29 mouse cellular contexts compared by ENCODE assay signal in the genomic region with DNA sequence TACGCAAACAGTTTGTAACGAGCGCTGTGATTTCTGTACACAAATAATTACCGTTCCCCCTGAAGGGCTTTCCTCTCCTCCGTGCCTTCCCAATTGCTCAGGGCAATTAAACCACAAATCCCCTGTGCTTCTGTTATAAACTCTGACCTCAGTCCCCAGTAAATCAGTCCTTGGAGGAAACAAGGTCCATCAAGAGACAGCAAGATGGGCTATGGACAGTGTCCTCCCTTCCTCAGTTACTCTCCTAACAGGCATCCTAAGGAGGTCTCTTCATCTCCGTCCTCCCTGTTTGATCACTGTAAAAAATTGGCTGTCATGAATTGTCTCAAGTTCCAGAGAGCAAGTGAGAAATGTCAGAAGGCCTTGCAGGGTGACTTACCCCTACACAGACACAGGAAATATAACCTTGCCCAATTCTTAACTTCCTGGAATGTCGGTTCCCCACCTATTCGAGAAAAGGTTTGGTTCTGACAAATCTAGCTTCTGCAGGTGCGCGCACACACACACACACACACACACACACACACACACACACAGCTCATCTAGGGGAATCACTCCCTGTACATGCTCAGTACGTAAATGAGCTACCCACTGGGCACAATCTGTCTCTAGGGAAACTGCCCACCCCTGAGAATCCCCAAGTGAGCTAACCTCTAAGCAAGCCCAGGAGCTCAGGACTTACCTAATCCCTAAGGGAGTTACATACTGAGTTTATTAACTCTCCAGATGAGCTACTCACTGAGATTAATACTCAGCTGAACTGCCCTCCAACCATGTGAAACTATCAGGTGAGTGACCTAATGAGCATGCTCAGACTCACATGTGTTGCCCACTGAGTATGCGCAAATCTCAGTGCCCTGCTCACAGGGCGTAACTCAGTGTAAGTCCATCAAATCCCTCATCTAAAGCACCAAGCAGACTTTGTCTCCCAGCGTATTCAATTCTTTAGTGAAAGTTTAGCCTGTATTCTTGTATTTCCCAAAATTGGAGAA. TPM values are rescaled to one million over a fixed set of nuclear protein-coding genes. Genes with fewer than 3 reads are reported as not detected.
DNase-seq lines count a peak whose midpoint lies in the region; ATAC-seq lines count a peak whose summit lies in the region.
"Had no signal": no experiment of that assay in that cellular context is flagged by ENCODE, and none has a peak within 500 bp of the region (broad histone marks: within the 10 kb centered on the region; RNA-seq: fewer than 3 reads in every experiment).

No protein-coding gene starts in this region.

- no peak overlapping the region for H3K9ac ChIP-seq in forebrain, embryonic 11.5 days (ENCODE audit: low read length)
- H3K9ac ChIP-seq in intestine, embryonic 14.5 days (ENCODE audit: low read length): no peak overlapping the region
- H3K9ac ChIP-seq in intestine, embryonic 16.5 days (ENCODE audit: low read depth, low read length): no peak overlapping the region
- H3K9ac ChIP-seq in midbrain, embryonic 13.5 days (replicated peaks): peak overlapping the region; percentile 19; the same call in 1 of the 2 replicates
- H3K9ac ChIP-seq in neural tube, embryonic 13.5 days: 0 out of 2 replicates have a peak overlapping the region, but pooled peaks have one; percentile 38
- H3K9ac ChIP-seq in liver, embryonic 11.5 days (ENCODE audit: low read depth, low read length): no peak overlapping the region
- H3K9ac ChIP-seq: embryonic facial prominence, embryonic 12.5 days; forebrain, embryonic 12.5 days; hindbrain, embryonic 14.5 days; intestine, embryonic 15.5 days; limb, embryonic 12.5 days; lung, embryonic 15.5 days had no signal

- no peak overlapping the region for H3K4me3 ChIP-seq in forebrain, embryonic 11.5 days (ENCODE audit: low read depth, low read length)
- no peak overlapping the region for H3K4me3 ChIP-seq in forebrain, embryonic 10.5 days
- H3K4me3 ChIP-seq in intestine, embryonic 14.5 days (ENCODE audit: low read depth, low read length): no peak overlapping the region
- H3K4me3 ChIP-seq in intestine, embryonic 16.5 days (ENCODE audit: low read length): no peak overlapping the region
- no peak overlapping the region for H3K4me3 ChIP-seq in midbrain, embryonic 13.5 days (replicated peaks)
- H3K4me3 ChIP-seq in midbrain, embryonic 10.5 days: no peak overlapping the region
- H3K4me3 ChIP-seq in neural tube, embryonic 13.5 days: no peak overlapping the region
- no peak overlapping the region for H3K4me3 ChIP-seq in liver, embryonic 11.5 days (ENCODE audit: low read depth, low read length)
- H3K4me3 ChIP-seq: embryonic facial prominence, embryonic 12.5 days; forebrain, embryonic 12.5 days; intestine, embryonic 15.5 days; left cerebral cortex, adult 2 months; limb, embryonic 12.5 days; lung, embryonic 15.5 days; myocyte had no signal

- H3K36me3 ChIP-seq in forebrain, embryonic 11.5 days (ENCODE audit: control insufficient read depth, insufficient read depth, low read length): no peaks in the 10 kb centered on the region
- H3K36me3 ChIP-seq in forebrain, embryonic 10.5 days (replicated peaks): no peaks in the 10 kb centered on the region
- H3K36me3 ChIP-seq in intestine, embryonic 14.5 days (ENCODE audit: control insufficient read depth, insufficient read depth, low read length): no peaks in the 10 kb centered on the region
- H3K36me3 ChIP-seq in intestine, embryonic 16.5 days (ENCODE audit: control insufficient read depth, insufficient read depth, low read length): no peaks in the 10 kb centered on the region
- H3K36me3 ChIP-seq in midbrain, embryonic 13.5 days: no peaks in the 10 kb centered on the region
- no peaks in the 10 kb centered on the region for H3K36me3 ChIP-seq in midbrain, embryonic 10.5 days
- H3K36me3 ChIP-seq in neural tube, embryonic 13.5 days: no peaks in the 10 kb centered on the region
- H3K36me3 ChIP-seq in liver, embryonic 11.5 days (ENCODE audit: control insufficient read depth, insufficient read depth, low read length): no peaks in the 10 kb centered on the region
- H3K36me3 ChIP-seq: embryonic facial prominence, embryonic 12.5 days; forebrain, embryonic 12.5 days; intestine, embryonic 15.5 days; limb, embryonic 12.5 days; lung, embryonic 15.5 days had no signal

- no peak overlapping the region for H3K27ac ChIP-seq in forebrain, embryonic 11.5 days (ENCODE audit: low read depth, low read length)
- H3K27ac ChIP-seq in forebrain, embryonic 10.5 days: no peak overlapping the region
- no peak overlapping the region for H3K27ac ChIP-seq in intestine, embryonic 14.5 days (ENCODE audit: low read depth)
- H3K27ac ChIP-seq in intestine, embryonic 16.5 days (ENCODE audit: low read length): no peak overlapping the region
- no peak overlapping the region for H3K27ac ChIP-seq in midbrain, embryonic 13.5 days
- no peak overlapping the region; the same call in 1 of the 2 replicates for H3K27ac ChIP-seq in midbrain, embryonic 10.5 days (replicated peaks)
- H3K27ac ChIP-seq in neural tube, embryonic 13.5 days (replicated peaks): 0 out of 2 replicates have a peak overlapping the region, but pooled peaks have one; percentile 38
- H3K27ac ChIP-seq in liver, embryonic 11.5 days (ENCODE audit: low read depth, low read length): no peak overlapping the region
- H3K27ac ChIP-seq: embryonic facial prominence, embryonic 12.5 days; forebrain, embryonic 12.5 days; hindbrain, embryonic 14.5 days; intestine, embryonic 15.5 days; left cerebral cortex, adult 2 months; limb, embryonic 12.5 days; lung, embryonic 15.5 days; stomach, postnatal 0 days had no signal

- H3K9me3 ChIP-seq in forebrain, embryonic 11.5 days (ENCODE audit: control insufficient read depth, low read length): no peaks in the 10 kb centered on the region
- H3K9me3 ChIP-seq in forebrain, embryonic 10.5 days: no peaks in the 10 kb centered on the region
- no peaks in the 10 kb centered on the region for H3K9me3 ChIP-seq in intestine, embryonic 14.5 days (ENCODE audit: control insufficient read depth, low read length)
- no peaks in the 10 kb centered on the region for H3K9me3 ChIP-seq in intestine, embryonic 16.5 days (ENCODE audit: control insufficient read depth, low read length)
- no peaks in the 10 kb centered on the region for H3K9me3 ChIP-seq in midbrain, embryonic 13.5 days
- no peaks in the 10 kb centered on the region for H3K9me3 ChIP-seq in midbrain, embryonic 10.5 days (replicated peaks)
- no peaks in the 10 kb centered on the region for H3K9me3 ChIP-seq in neural tube, embryonic 13.5 days
- no peaks in the 10 kb centered on the region for H3K9me3 ChIP-seq in liver, embryonic 11.5 days (ENCODE audit: control insufficient read depth, low read length)
- H3K9me3 ChIP-seq: embryonic facial prominence, embryonic 12.5 days; forebrain, embryonic 12.5 days; intestine, embryonic 15.5 days; limb, embryonic 12.5 days; lung, embryonic 15.5 days had no signal

- ATAC-seq in forebrain, embryonic 11.5 days (replicated peaks; ENCODE audit: low FRiP score): no peak
- no peak for ATAC-seq in intestine, embryonic 14.5 days (replicated peaks; ENCODE audit: low FRiP score, low TSS enrichment, low read depth)
- no peak for ATAC-seq in intestine, embryonic 16.5 days
- ATAC-seq in midbrain, embryonic 13.5 days: no peak
- no peak for ATAC-seq in neural tube, embryonic 13.5 days (ENCODE audit: low read depth)
- ATAC-seq in liver, embryonic 11.5 days (replicated peaks; ENCODE audit: low FRiP score): no peak
- ATAC-seq: intestine, embryonic 15.5 days had no signal

- peak; percentile 8 for DNase-seq in forebrain, embryonic 11.5 days (ENCODE audit: low spot score)
- no peak for DNase-seq in forebrain, embryonic 10.5 days (ENCODE audit: extremely low spot score, low spot score)
- DNase-seq in intestine, embryonic 14.5 days (ENCODE audit: low spot score): no peak
- no peak for DNase-seq in midbrain, embryonic 10.5 days (ENCODE audit: low spot score)
- DNase-seq in liver, embryonic 11.5 days (ENCODE audit: low spot score): no peak
- DNase-seq: adrenal gland, postnatal 14 days; cerebellum, adult 2 months; cerebellum, postnatal 14 days; gastrocnemius, postnatal 14 days; heart, postnatal 36 days; kidney, postnatal 14 days; right cerebral cortex, postnatal 4 days; thymus, adult 18-20 months; thymus, postnatal 25 days had no signal

- 66% methylated on average over 14 of the region's 14 CpGs for WGBS in forebrain, embryonic 11.5 days
- 71% methylated on average over 14 of the region's 14 CpGs for WGBS in forebrain, embryonic 10.5 days
- 48% methylated on average over 14 of the region's 14 CpGs for WGBS in intestine, embryonic 14.5 days
- WGBS in intestine, embryonic 16.5 days: 53% methylated on average over 14 of the region's 14 CpGs
- 69% methylated on average over 14 of the region's 14 CpGs for WGBS in midbrain, embryonic 13.5 days
- WGBS in midbrain, embryonic 10.5 days: 82% methylated on average over 14 of the region's 14 CpGs
- 50% methylated on average over 14 of the region's 14 CpGs for WGBS in neural tube, embryonic 13.5 days
- WGBS in liver, embryonic 11.5 days: 75% methylated on average over 14 of the region's 14 CpGs

- no peak overlapping the region for H3K4me2 ChIP-seq in forebrain, embryonic 11.5 days (ENCODE audit: low read depth, low read length, severe bottlenecking)
- H3K4me2 ChIP-seq in intestine, embryonic 14.5 days (ENCODE audit: low read length): peak overlapping the region; percentile 26; the same call in 1 of the 2 replicates
- H3K4me2 ChIP-seq in intestine, embryonic 16.5 days (ENCODE audit: low read depth, low read length): no peak overlapping the region
- H3K4me2 ChIP-seq in midbrain, embryonic 13.5 days (replicated peaks): no peak overlapping the region
- H3K4me2 ChIP-seq in neural tube, embryonic 13.5 days: peak overlapping the region; percentile 20; the same call in 1 of the 2 replicates
- H3K4me2 ChIP-seq in liver, embryonic 11.5 days: no peak overlapping the region
- H3K4me2 ChIP-seq: embryonic facial prominence, embryonic 12.5 days; forebrain, embryonic 12.5 days; heart, embryonic 11.5 days; hindbrain, embryonic 14.5 days; intestine, embryonic 15.5 days; limb, embryonic 12.5 days; lung, embryonic 15.5 days; midbrain, embryonic 11.5 days had no signal

- no peaks in the 10 kb centered on the region for H3K27me3 ChIP-seq in forebrain, embryonic 11.5 days (ENCODE audit: control insufficient read depth, insufficient read depth, low read length)
- no peaks in the 10 kb centered on the region for H3K27me3 ChIP-seq in forebrain, embryonic 10.5 days (ENCODE audit: poor library complexity, severe bottlenecking)
- H3K27me3 ChIP-seq in intestine, embryonic 14.5 days (replicated peaks; ENCODE audit: control insufficient read depth, insufficient read depth, low read length): no peaks in the 10 kb centered on the region
- no peaks in the 10 kb centered on the region for H3K27me3 ChIP-seq in intestine, embryonic 16.5 days (replicated peaks; ENCODE audit: control insufficient read depth, insufficient read depth, low read length)
- no peaks in the 10 kb centered on the region for H3K27me3 ChIP-seq in midbrain, embryonic 13.5 days
- H3K27me3 ChIP-seq in midbrain, embryonic 10.5 days (ENCODE audit: low read depth, poor library complexity, severe bottlenecking): peaks cover 27% of the 10 kb centered on the region; the same call in 1 of the 2 replicates
- peaks cover 7% of the 10 kb centered on the region; the same call in 1 of the 2 replicates for H3K27me3 ChIP-seq in neural tube, embryonic 13.5 days
- no peaks in the 10 kb centered on the region for H3K27me3 ChIP-seq in liver, embryonic 11.5 days (replicated peaks; ENCODE audit: control insufficient read depth, insufficient read depth, low read length)
- H3K27me3 ChIP-seq: embryonic facial prominence, embryonic 12.5 days; intestine, embryonic 15.5 days; limb, embryonic 12.5 days; lung, embryonic 15.5 days had no signal

- peaks cover 14% of the 10 kb centered on the region for H3K4me1 ChIP-seq in forebrain, embryonic 11.5 days (replicated peaks; ENCODE audit: control insufficient read depth, insufficient read depth, low read length)
- peaks cover 35% of the 10 kb centered on the region for H3K4me1 ChIP-seq in forebrain, embryonic 10.5 days
- H3K4me1 ChIP-seq in intestine, embryonic 14.5 days (replicated peaks; ENCODE audit: control insufficient read depth, insufficient read depth, low read length): peaks cover 9% of the 10 kb centered on the region
- H3K4me1 ChIP-seq in intestine, embryonic 16.5 days (ENCODE audit: control insufficient read depth, insufficient read depth, low read length): peaks cover 11% of the 10 kb centered on the region
- H3K4me1 ChIP-seq in midbrain, embryonic 13.5 days (replicated peaks): peaks cover 30% of the 10 kb centered on the region
- H3K4me1 ChIP-seq in midbrain, embryonic 10.5 days: peaks cover 29% of the 10 kb centered on the region
- peaks cover 35% of the 10 kb centered on the region for H3K4me1 ChIP-seq in neural tube, embryonic 13.5 days (replicated peaks)
- no peaks in the 10 kb centered on the region for H3K4me1 ChIP-seq in liver, embryonic 11.5 days (replicated peaks; ENCODE audit: control insufficient read depth, insufficient read depth, low read length)
- H3K4me1 ChIP-seq: lung, embryonic 15.5 days had no signal

RNA-seq across cellular contexts. Expression of gene Aipl1, which starts 49.9 kb away (rescaled TPM):
- polyA plus RNA-seq in forebrain, embryonic 11.5 days (2014; fragmentation: Nextera tagmentation; extraction: Ambion mirVana): 0.20 and 0.41 TPM in 2 replicates
- 0.64 and 0.66 TPM in 2 replicates for polyA plus RNA-seq in forebrain, embryonic 10.5 days (2016; fragmentation: Nextera tagmentation; extraction: Ambion mirVana)
- 0.27 and 0.30 TPM in 2 replicates for polyA plus RNA-seq in intestine, embryonic 14.5 days (2014; fragmentation: Nextera tagmentation; extraction: Ambion mirVana)
- 0.29 TPM in 2 replicates for polyA plus RNA-seq in intestine, embryonic 16.5 days (2015; fragmentation: Nextera tagmentation; extraction: Ambion mirVana)
- 0.43 and 0.63 TPM in 2 replicates for polyA plus RNA-seq in midbrain, embryonic 13.5 days (2015; fragmentation: Nextera tagmentation; extraction: Ambion mirVana)
- 0.67 and 0.97 TPM in 2 replicates for polyA plus RNA-seq in midbrain, embryonic 10.5 days (2016; fragmentation: Nextera tagmentation; extraction: Ambion mirVana)
- polyA plus RNA-seq in neural tube, embryonic 13.5 days (2015; fragmentation: Nextera tagmentation; extraction: Ambion mirVana): 0.32 and 0.39 TPM in 2 replicates
- polyA plus RNA-seq in liver, embryonic 11.5 days (2014; fragmentation: Nextera tagmentation; extraction: Ambion mirVana): 0.16 and 0.25 TPM in 2 replicates
- polyA plus RNA-seq: hindbrain, embryonic 14.5 days; liver, adult 2 months had no signal

RNA-seq across cellular contexts. Expression of gene Pimreg, which starts 54.4 kb away (rescaled TPM):
- polyA plus RNA-seq in forebrain, embryonic 11.5 days (2014; fragmentation: Nextera tagmentation; extraction: Ambion mirVana): 228 and 241 TPM in 2 replicates
- polyA plus RNA-seq in forebrain, embryonic 10.5 days (2016; fragmentation: Nextera tagmentation; extraction: Ambion mirVana): 265 and 279 TPM in 2 replicates
- 107 and 113 TPM in 2 replicates for polyA plus RNA-seq in intestine, embryonic 14.5 days (2014; fragmentation: Nextera tagmentation; extraction: Ambion mirVana)
- 61.4 and 76.9 TPM in 2 replicates for polyA plus RNA-seq in intestine, embryonic 16.5 days (2015; fragmentation: Nextera tagmentation; extraction: Ambion mirVana)
- polyA plus RNA-seq in midbrain, embryonic 13.5 days (2015; fragmentation: Nextera tagmentation; extraction: Ambion mirVana): 79.0 and 80.7 TPM in 2 replicates
- 251 and 280 TPM in 2 replicates for polyA plus RNA-seq in midbrain, embryonic 10.5 days (2016; fragmentation: Nextera tagmentation; extraction: Ambion mirVana)
- 31.2 and 37.8 TPM in 2 replicates for polyA plus RNA-seq in neural tube, embryonic 13.5 days (2015; fragmentation: Nextera tagmentation; extraction: Ambion mirVana)
- polyA plus RNA-seq in liver, embryonic 11.5 days (2014; fragmentation: Nextera tagmentation; extraction: Ambion mirVana): 74.9 and 78.5 TPM in 2 replicates

Comparison
In these comparisons a context has a peak if more than half of its experiments do, and no peak if none do; other contexts are left out.
1. H3K4me2 ChIP-seq: peak in intestine, embryonic 14.5 days (single experiment) and neural tube, embryonic 13.5 days (single experiment); none in forebrain, embryonic 11.5 days (single experiment), intestine, embryonic 16.5 days (single experiment), midbrain, embryonic 13.5 days (single experiment) and liver, embryonic 11.5 days (single experiment).
2. H3K9ac ChIP-seq: peak in midbrain, embryonic 13.5 days (single experiment) and neural tube, embryonic 13.5 days (single experiment); none in forebrain, embryonic 11.5 days (single experiment), intestine, embryonic 14.5 days (single experiment), intestine, embryonic 16.5 days (single experiment) and liver, embryonic 11.5 days (single experiment).